26 mouse cellular contexts compared by ENCODE assay signal in genomic region chr3:55551912-55552311, GRCm38 (mm10).
"Had no signal": no experiment of that assay in that cellular context is flagged by ENCODE, and none has a peak within 500 bp of the region (broad histone marks: within the 10 kb centered on the region; RNA-seq: fewer than 3 reads in every experiment).

No protein-coding gene starts in this region.

- H3K9ac ChIP-seq: heart, embryonic 13.5 days; heart, embryonic 15.5 days; hindbrain, embryonic 12.5 days; hindbrain, embryonic 14.5 days; limb, embryonic 13.5 days; limb, embryonic 15.5 days; liver, embryonic 12.5 days; liver, embryonic 14.5 days had no signal

- H3K4me1 ChIP-seq: heart, embryonic 15.5 days; hindbrain, embryonic 10.5 days; limb, embryonic 15.5 days had no signal

- H3K27ac ChIP-seq: gastrocnemius, adult 2 months; heart, adult 2 months; heart, embryonic 13.5 days; heart, embryonic 15.5 days; hindbrain, embryonic 10.5 days; hindbrain, embryonic 12.5 days; hindbrain, embryonic 14.5 days; layer of hippocampus, adult 2 months; left cerebral cortex, adult 2 months; limb, embryonic 13.5 days; limb, embryonic 15.5 days; liver, embryonic 12.5 days; liver, embryonic 14.5 days had no signal

- H3K4me3 ChIP-seq: gastrocnemius, adult 2 months; heart, adult 2 months; heart, embryonic 13.5 days; heart, embryonic 15.5 days; hindbrain, embryonic 10.5 days; hindbrain, embryonic 12.5 days; layer of hippocampus, adult 2 months; left cerebral cortex, adult 2 months; limb, embryonic 13.5 days; limb, embryonic 15.5 days; liver, embryonic 12.5 days had no signal

- H3K4me2 ChIP-seq: heart, embryonic 11.5 days; heart, embryonic 13.5 days; heart, embryonic 15.5 days; hindbrain, embryonic 12.5 days; hindbrain, embryonic 14.5 days; limb, embryonic 13.5 days; limb, embryonic 15.5 days; liver, embryonic 12.5 days had no signal

- H3K9me3 ChIP-seq: heart, embryonic 13.5 days; heart, embryonic 15.5 days; hindbrain, embryonic 10.5 days; hindbrain, embryonic 12.5 days; limb, embryonic 13.5 days; limb, embryonic 15.5 days; liver, embryonic 12.5 days had no signal

- ATAC-seq: hindbrain, embryonic 16.5 days; inflammation-experienced regulatory T-cells, adult 6 months; intestine, postnatal 0 days; liver, embryonic 12.5 days had no signal

- DNase-seq: gastrocnemius, adult 2 months; gastrocnemius, postnatal 10 days; gastrocnemius, postnatal 25 days; heart, adult 2 months; heart, postnatal 14 days; heart, postnatal 4 days; kidney, adult 18-20 months; kidney, adult 8-10 months; kidney, postnatal 10 days; kidney, postnatal 25 days; kidney, postnatal 4 days had no signal

- H3K36me3 ChIP-seq: heart, embryonic 13.5 days; heart, embryonic 15.5 days; hindbrain, embryonic 10.5 days; hindbrain, embryonic 12.5 days; limb, embryonic 13.5 days; limb, embryonic 15.5 days; liver, embryonic 12.5 days had no signal

- H3K27me3 ChIP-seq: heart, embryonic 13.5 days; heart, embryonic 15.5 days; hindbrain, embryonic 12.5 days; limb, embryonic 13.5 days; limb, embryonic 15.5 days; liver, embryonic 12.5 days had no signal
